Mouse (Mus musculus) embryonic facial prominence, embryonic 12.5 days (tissue): ENCODE data around the gene Wars2. TPM values are rescaled to one million over a fixed set of nuclear protein-coding genes. Genes with fewer than 3 reads are reported as not detected.
A peak's percentile ranks its signal among the peaks of the same experiment; 100 is the strongest.

ENCODE experiments used
- ATAC-seq: fragments of 200-750 bp; cut with Nextera tagmentation; 2 replicates; pipeline ENCODE4 v1.8.0; 2017; ENCODE audit not compliant: insufficient number of reproducible peaks, insufficient read depth, low FRiP score, low TSS enrichment
- H3K27ac ChIP-seq: fragments of 300-500 bp; sonication (generic); 2 replicates; pipeline ENCODE4 v1.5.1; 2016; ENCODE audit warnings: mild to moderate bottlenecking
- H3K27me3 ChIP-seq: fragments of 300-500 bp; sonication (generic); 2 replicates; pipeline ENCODE4 v1.6.1; 2016; ENCODE audit warnings: mild to moderate bottlenecking, moderate library complexity
- H3K36me3 ChIP-seq: fragments of 300-500 bp; sonication (generic); 2 replicates; pipeline ENCODE4 v1.6.1; 2016; ENCODE audit warnings: mild to moderate bottlenecking
- H3K4me1 ChIP-seq: fragments of 300-500 bp; sonication (generic); 2 replicates; pipeline ENCODE4 v1.6.1; 2016
- H3K4me2 ChIP-seq: fragments of 300-500 bp; sonication (generic); replicated peaks from 2 replicates; pipeline ENCODE4 v1.6.1; 2016; ENCODE audit warnings: mild to moderate bottlenecking, moderate library complexity
- H3K4me3 ChIP-seq: fragments of 300-500 bp; sonication (generic); 2 replicates; pipeline ENCODE4 v1.5.1; 2016; ENCODE audit warnings: mild to moderate bottlenecking
- H3K9ac ChIP-seq: fragments of 300-500 bp; sonication (generic); 2 replicates; pipeline ENCODE4 v1.6.1; 2016; ENCODE audit warnings: mild to moderate bottlenecking, moderate library complexity
- H3K9me3 ChIP-seq: fragments of 300-500 bp; sonication (generic); 2 replicates; pipeline ENCODE4 v1.6.1; 2016; ENCODE audit warnings: mild to moderate bottlenecking, moderate library complexity
- WGBS: fragments of 180-500 bp; shearing (Covaris S2); methylation state at CpG from one replicate; pipeline ENCODE4 v1.1.7; 2016; 5-methylcytosine and 5-hydroxymethylcytosine counted together
- polyA plus RNA-seq: library from polyadenylated mRNA; unstranded; fragments of >200 nt; fragmentation: Nextera tagmentation; extraction: Ambion mirVana; gene quantifications from 2 replicates; pipeline ENCODE4 v1.2.1, GENCODE M21; 2016

The Wars2 gene
- polyA plus RNA-seq, 1 experiment from 2014 or later, result 9.1 TPM

DNA sequence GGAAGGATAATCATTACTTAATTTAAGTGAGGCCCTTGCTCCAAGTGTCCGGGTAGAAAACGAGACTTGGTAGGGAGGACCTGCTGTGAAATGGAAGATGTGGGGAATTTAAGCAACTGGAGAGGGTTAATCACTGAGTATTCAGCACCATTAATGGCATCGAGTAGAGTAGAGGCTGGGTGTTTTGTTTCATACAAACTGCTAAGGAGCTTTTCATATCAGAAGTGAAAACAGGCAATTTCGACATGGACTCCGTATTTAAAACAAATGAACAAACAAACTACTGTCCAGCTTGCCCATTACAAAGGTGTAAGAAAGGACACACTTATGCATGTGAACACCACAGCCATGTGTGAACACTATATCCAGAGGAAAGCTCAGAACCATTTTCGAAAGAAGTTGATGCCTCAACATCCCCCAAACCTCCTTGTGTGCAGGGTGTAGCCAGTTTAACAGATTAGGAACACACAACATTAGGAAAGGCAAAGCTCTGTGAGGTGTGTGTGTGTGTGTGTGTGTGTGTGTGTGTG is 118.9 kb downstream of the Wars2 start:
- peaks cover 82% of the 10 kb centered on the region for H3K27me3 ChIP-seq
- H3K27ac ChIP-seq, result no peak overlapping the region
- peak overlapping the region; percentile 7; the same call in 1 of the 2 replicates for H3K4me2 ChIP-seq
- no peak overlapping the region; the same call in 1 of the 2 replicates for H3K4me3 ChIP-seq
- H3K9me3 ChIP-seq, result no peaks in the 10 kb centered on the region
- 10% methylated on average over 6 of the region's 6 CpGs for WGBS
- no peaks in the 10 kb centered on the region for H3K36me3 ChIP-seq
- H3K4me1 ChIP-seq, result peaks cover 3% of the 10 kb centered on the region; the same call in 1 of the 2 replicates
- H3K9ac ChIP-seq, result no peak overlapping the region
- ATAC-seq, result no peak

- Histone ChIP-seq H3K36me3 (no peaks in the 10 kb centered on the region), H3K9me3 (no peaks in the 10 kb centered on the region), H3K4me3 (no peak overlapping the region), H3K4me1 (peaks cover 5% of the 10 kb centered on the region; the same call in 1 of the 2 replicates), H3K27ac (no peak overlapping the region), H3K4me2 (no peak overlapping the region), H3K9ac (no peak overlapping the region), H3K27me3 (peaks cover 85% of the 10 kb centered on the region)
- no peak for ATAC-seq
- 39% methylated on average over 2 of the region's 2 CpGs for WGBS
These were observed 119.5 kb downstream of the Wars2 start for GRCm38 (mm10) chr3:99260395-99260794.

DNA sequence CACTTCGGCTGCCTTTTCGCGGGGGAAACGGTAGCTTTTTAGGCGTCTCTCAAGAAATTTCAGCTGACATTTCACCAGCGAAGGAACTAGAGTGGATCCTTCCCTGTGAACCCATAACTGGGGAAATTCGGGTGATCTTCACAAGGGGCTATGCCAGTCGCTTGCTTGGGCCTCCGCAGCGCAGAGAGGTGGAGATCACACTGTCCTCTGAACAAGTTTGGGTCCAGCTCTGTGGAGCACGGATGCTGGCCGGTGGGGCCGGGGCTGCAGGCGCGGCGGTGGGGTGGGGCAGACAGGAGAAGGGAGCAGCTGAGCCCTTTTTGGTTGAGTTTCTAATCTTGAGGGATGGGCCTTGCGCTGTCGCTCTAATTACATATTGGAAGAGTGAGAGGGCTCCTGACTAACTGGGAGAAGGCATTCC is 120.5 kb downstream of the Wars2 start:
- H3K4me2 ChIP-seq, result peak overlapping the region; percentile 25
- no peaks in the 10 kb centered on the region for H3K9me3 ChIP-seq
- peaks cover 82% of the 10 kb centered on the region for H3K27me3 ChIP-seq
- peaks cover 5% of the 10 kb centered on the region; the same call in 1 of the 2 replicates for H3K4me1 ChIP-seq
- H3K4me3 ChIP-seq, result peak overlapping the region; percentile 13
- no peak overlapping the region; the same call in 1 of the 2 replicates for H3K27ac ChIP-seq
- H3K9ac ChIP-seq, result 0 out of 2 replicates have a peak overlapping the region, but pooled peaks have one; percentile 2
- H3K36me3 ChIP-seq, result no peaks in the 10 kb centered on the region
- ATAC-seq, result no peak
- 3% methylated on average over 18 of the region's 18 CpGs for WGBS

- H3K36me3 ChIP-seq, result no peaks in the 10 kb centered on the region
- H3K9me3 ChIP-seq, result no peaks in the 10 kb centered on the region
- no peak overlapping the region; the same call in 1 of the 2 replicates for H3K4me2 ChIP-seq
- 8% methylated on average over 2 of the region's 2 CpGs for WGBS
- peaks cover 76% of the 10 kb centered on the region for H3K27me3 ChIP-seq
- no peak overlapping the region for H3K4me3 ChIP-seq
- H3K4me1 ChIP-seq, result peaks cover 5% of the 10 kb centered on the region; the same call in 1 of the 2 replicates
- H3K27ac ChIP-seq, result no peak overlapping the region
- no peak for ATAC-seq
- no peak overlapping the region for H3K9ac ChIP-seq
These were observed 121.1 kb downstream of the Wars2 start for GRCm38 (mm10) chr3:99261986-99262385.

DNA sequence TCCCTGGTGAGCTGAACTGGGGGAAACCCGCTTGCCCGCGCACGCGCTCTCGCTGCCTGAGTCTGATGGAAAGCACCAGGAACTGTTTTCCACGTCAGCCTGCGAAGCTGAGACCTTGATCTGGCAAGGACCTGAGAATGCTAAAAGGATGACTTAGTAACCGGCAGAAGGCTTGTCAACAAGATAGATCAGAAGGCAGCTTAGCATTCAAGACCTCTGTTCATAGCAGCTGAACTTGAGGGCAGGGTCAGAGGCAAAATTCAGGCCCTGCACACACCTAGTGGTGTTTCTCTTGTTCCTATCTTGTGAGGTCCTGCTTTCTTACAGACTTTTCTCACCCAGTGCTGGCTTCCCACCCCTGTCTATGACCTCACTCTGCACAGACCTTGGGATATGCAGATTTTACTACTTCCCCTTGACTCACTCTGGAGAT is 122.6 kb downstream of the Wars2 start:
- peaks cover 61% of the 10 kb centered on the region for H3K27me3 ChIP-seq
- H3K27ac ChIP-seq, result no peak overlapping the region
- no peak overlapping the region for H3K9ac ChIP-seq
- ATAC-seq, result no peak
- no peaks in the 10 kb centered on the region for H3K9me3 ChIP-seq
- H3K4me3 ChIP-seq, result no peak overlapping the region
- peaks cover 13% of the 10 kb centered on the region; the same call in 1 of the 2 replicates for H3K4me1 ChIP-seq
- H3K4me2 ChIP-seq, result no peak overlapping the region
- WGBS, result 10% methylated on average over 9 of the region's 9 CpGs
- no peaks in the 10 kb centered on the region for H3K36me3 ChIP-seq

DNA sequence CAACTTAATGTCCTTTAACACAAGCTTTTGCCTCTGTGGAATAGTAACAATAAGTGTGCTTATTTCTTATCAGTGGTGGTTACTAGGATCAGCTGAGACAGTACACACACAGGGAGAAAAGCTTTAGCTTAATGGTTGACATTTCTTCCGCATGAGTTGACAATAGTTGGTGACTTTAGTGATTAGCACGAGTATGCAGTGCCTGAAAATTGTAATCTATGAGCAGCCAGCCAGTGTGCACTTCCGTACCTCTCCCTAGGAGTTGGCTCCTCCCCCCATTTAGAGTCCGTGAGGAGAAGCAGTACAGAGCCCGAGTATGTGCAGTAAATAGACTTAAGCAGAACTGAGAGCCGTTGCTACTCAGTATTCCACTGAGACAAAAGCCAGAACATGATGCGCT is 123.8 kb downstream of the Wars2 start:
- Histone ChIP-seq H3K27me3 (peaks cover 50% of the 10 kb centered on the region), H3K9ac (no peak overlapping the region), H3K4me3 (no peak overlapping the region), H3K4me1 (peaks cover 13% of the 10 kb centered on the region; the same call in 1 of the 2 replicates), H3K36me3 (no peaks in the 10 kb centered on the region), H3K27ac (no peak overlapping the region), H3K9me3 (no peaks in the 10 kb centered on the region), H3K4me2 (0 out of 2 replicates have a peak overlapping the region, but pooled peaks have one; percentile 3)
- 29% methylated on average over 7 of the region's 7 CpGs for WGBS
- no peak; the same call in 1 of the 2 replicates for ATAC-seq

- H3K27me3 ChIP-seq, result peaks cover 36% of the 10 kb centered on the region
- no peak for ATAC-seq
- H3K4me3 ChIP-seq, result no peak overlapping the region
- H3K9ac ChIP-seq, result no peak overlapping the region
- H3K4me1 ChIP-seq, result peaks cover 13% of the 10 kb centered on the region; the same call in 1 of the 2 replicates
- H3K36me3 ChIP-seq, result no peaks in the 10 kb centered on the region
- H3K27ac ChIP-seq, result no peak overlapping the region
- no peaks in the 10 kb centered on the region for H3K9me3 ChIP-seq
- WGBS, result 18% methylated on average over 10 of the region's 10 CpGs
- H3K4me2 ChIP-seq, result no peak overlapping the region; the same call in 1 of the 2 replicates
These were observed 126.0 kb downstream of the Wars2 start for GRCm38 (mm10) chr3:99266752-99267303.

DNA sequence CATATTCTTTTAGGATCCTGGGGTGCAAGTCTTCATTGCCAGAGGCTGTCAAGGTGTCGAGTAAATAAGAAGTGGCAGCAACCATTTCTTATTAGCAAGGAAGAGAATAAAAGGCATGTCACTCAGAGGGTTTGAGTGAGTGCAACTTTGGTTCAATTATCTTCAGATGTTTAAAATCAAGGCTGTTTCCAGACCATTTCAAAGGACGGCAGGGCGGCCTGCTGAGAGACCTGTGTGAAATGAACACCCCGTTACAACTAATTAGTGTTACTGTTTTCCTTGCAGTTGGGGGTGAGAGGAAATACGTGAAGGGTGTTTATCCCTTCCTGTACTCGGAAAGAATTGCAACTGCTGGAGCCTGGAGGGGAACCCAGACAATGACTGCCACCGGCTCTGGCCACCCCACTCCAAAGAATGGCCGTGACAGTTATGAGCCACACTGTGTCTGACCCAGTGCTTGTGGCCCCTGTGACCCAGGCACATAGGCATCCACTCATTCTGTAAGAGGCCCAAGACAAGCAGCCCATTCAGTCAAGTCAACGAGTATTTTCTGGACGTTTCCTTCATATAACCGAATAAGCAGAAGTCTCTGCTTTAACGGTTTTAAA is 137.2 kb downstream of the Wars2 start:
- Histone ChIP-seq H3K27ac (no peak overlapping the region), H3K4me2 (no peak overlapping the region), H3K36me3 (no peaks in the 10 kb centered on the region), H3K9me3 (no peaks in the 10 kb centered on the region), H3K9ac (no peak overlapping the region), H3K4me1 (no peaks in the 10 kb centered on the region), H3K27me3 (peaks cover 7% of the 10 kb centered on the region; the same call in 1 of the 2 replicates), H3K4me3 (no peak overlapping the region)
- WGBS, result 35% methylated on average over 12 of the region's 12 CpGs
- ATAC-seq, result no peak

DNA sequence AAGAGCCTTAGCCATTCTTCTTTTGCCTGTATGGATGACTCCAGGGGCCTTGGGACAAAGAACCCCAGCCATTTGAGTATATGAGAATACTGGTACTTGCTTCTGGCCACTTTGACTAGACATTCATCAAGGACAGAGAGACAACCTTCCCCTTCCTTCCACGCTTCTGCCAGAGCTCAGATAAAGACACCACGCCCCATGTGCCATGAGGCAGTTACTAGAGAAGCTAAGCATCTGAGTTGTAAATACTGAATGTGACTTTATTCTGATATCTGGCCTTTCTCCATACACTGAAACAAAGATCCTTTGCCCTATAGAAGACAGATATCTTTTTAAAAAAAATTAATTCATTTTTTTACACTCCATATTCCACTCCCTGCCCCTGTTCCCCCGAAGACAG is 138.8 kb downstream of the Wars2 start:
- H3K4me3 ChIP-seq, result no peak overlapping the region
- H3K4me1 ChIP-seq, result no peaks in the 10 kb centered on the region
- no peak overlapping the region for H3K27ac ChIP-seq
- no peak overlapping the region for H3K4me2 ChIP-seq
- H3K36me3 ChIP-seq, result no peaks in the 10 kb centered on the region
- H3K9me3 ChIP-seq, result no peaks in the 10 kb centered on the region
- no peak for ATAC-seq
- no peak overlapping the region for H3K9ac ChIP-seq
- peaks cover 7% of the 10 kb centered on the region; the same call in 1 of the 2 replicates for H3K27me3 ChIP-seq
- WGBS, result 84% methylated on average over 3 of the region's 3 CpGs

DNA sequence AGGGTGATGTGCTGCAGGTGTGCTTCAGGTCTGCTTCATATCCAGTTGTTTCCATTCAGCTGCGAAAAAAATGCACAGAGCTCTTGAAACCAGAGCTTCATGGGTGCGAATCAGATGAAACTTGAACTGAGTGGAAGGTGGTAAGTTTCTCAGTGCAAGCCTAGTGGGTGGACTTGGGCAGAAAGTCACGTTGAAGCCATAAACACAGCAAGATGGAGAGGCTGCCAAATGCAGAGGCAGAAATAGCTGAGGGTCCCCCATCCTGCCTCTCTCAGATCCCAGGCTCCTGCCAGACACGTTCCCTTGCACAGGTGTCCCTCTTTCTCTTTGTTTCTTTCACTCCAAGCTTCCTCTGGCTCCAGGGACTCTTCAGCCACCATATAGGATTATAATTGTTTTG is 140.6 kb downstream of the Wars2 start:
- no peak overlapping the region for H3K4me2 ChIP-seq
- H3K4me3 ChIP-seq, result no peak overlapping the region
- ATAC-seq, result no peak
- no peaks in the 10 kb centered on the region for H3K36me3 ChIP-seq
- WGBS, result 61% methylated on average over 4 of the region's 4 CpGs
- peaks cover 7% of the 10 kb centered on the region; the same call in 1 of the 2 replicates for H3K27me3 ChIP-seq
- no peak overlapping the region for H3K9ac ChIP-seq
- H3K27ac ChIP-seq, result no peak overlapping the region
- no peaks in the 10 kb centered on the region for H3K9me3 ChIP-seq
- no peaks in the 10 kb centered on the region for H3K4me1 ChIP-seq

DNA sequence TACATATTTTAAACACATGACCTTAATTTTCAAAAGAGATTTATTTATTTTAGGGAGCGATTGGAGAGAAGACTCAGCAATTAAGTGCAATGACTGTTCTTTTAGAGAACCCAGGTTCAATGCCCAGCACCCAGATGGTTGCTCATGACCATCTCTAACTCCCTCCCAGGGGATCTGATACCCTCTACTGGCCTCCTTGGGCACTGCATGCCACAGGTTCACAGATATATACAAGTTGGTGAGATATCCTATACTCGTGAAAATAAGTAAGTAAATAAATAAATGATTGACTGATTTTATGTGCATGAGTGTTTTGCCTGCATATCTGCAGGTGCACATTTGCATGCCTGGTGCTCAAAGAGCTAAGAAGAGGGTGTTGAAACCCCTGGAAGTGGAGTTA is 147.4 kb downstream of the Wars2 start:
- Histone ChIP-seq H3K4me3 (no peak overlapping the region), H3K27me3 (no peaks in the 10 kb centered on the region), H3K27ac (no peak overlapping the region), H3K36me3 (no peaks in the 10 kb centered on the region), H3K9ac (no peak overlapping the region), H3K4me2 (no peak overlapping the region), H3K9me3 (no peaks in the 10 kb centered on the region), H3K4me1 (peaks cover 3% of the 10 kb centered on the region; the same call in 1 of the 2 replicates)
- no peak for ATAC-seq
- WGBS, result 54% methylated on average over 2 of the region's 2 CpGs
